Mouse (Mus musculus): Measurements from ENCODE around the gene Luc7l3. TPM values are rescaled to one million over a fixed set of nuclear protein-coding genes. Genes with fewer than 3 reads are reported as not detected.

Gene Luc7l3
- polyA plus RNA-seq, 1 experiment from 2014 or later, result 123 TPM

DNA sequence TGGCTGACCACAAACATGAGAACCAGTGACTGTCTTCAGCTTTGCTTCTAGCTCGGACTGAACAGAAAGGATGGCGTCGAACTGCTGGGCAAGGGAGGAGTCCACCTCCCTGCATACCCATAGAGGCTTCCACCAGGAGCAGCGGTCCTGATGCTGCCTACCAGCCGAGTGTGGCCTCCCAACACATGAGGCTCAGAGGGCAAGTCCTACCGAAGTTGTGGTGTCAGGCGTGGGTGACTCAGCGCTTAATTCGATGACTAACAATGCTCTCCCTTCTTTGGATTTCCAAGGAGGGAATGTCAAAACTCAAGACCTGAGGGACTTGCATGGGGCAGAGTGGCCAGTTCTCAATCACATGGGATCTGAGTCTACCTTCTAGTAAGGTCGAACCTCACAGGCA is 68.1 kb downstream of the Luc7l3 start:
- H3K9ac ChIP-seq (ENCODE audit: low read length), result no peak overlapping the region
- no peaks in the 10 kb centered on the region for H3K4me1 ChIP-seq (ENCODE audit: control insufficient read depth, insufficient read depth, low read length)
- no peak overlapping the region for H3K27ac ChIP-seq (replicated peaks; ENCODE audit: low read depth, low read length)
- no peaks in the 10 kb centered on the region for H3K9me3 ChIP-seq (ENCODE audit: control insufficient read depth, low read length)
- H3K4me2 ChIP-seq (ENCODE audit: low read depth, severe bottlenecking), result no peak overlapping the region
- H3K27me3 ChIP-seq (ENCODE audit: control insufficient read depth, insufficient read depth, low read length), result no peaks in the 10 kb centered on the region
- H3K36me3 ChIP-seq (ENCODE audit: control insufficient read depth, insufficient read depth, low read length), result no peaks in the 10 kb centered on the region
- DNase-seq (ENCODE audit: low spot score), result no peak
- no peak overlapping the region for H3K4me3 ChIP-seq (ENCODE audit: low read depth, low read length)
- no peak for ATAC-seq (ENCODE audit: insufficient number of reproducible peaks, low FRiP score, low TSS enrichment, low read depth)
- 90% methylated on average over 10 of the region's 10 CpGs for WGBS

DNA sequence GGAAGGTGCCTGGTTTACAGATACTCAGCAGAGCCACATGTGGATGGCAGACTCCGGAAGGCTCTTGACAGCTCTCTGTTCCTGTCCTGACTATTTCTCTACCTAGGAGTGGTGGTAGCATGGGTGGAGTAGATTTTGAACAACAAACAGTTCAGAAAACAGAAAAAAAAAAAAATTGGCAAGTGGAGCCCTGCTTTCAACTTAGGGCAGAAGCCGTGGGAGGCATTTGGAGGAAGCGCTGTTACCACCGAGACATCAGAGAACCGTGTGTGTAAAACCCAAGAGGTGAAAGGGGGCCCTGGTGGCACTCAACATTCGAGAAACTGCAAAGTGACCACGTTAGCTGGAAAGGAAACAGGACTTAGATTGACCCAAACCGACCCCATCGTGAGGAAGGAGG is 68.6 kb downstream of the Luc7l3 start:
- 80% methylated on average over 9 of the region's 9 CpGs for WGBS
- Histone ChIP-seq H3K4me1 (ENCODE audit: control insufficient read depth, insufficient read depth, low read length) (no peaks in the 10 kb centered on the region), H3K36me3 (ENCODE audit: control insufficient read depth, insufficient read depth, low read length) (no peaks in the 10 kb centered on the region), H3K4me2 (ENCODE audit: low read depth, severe bottlenecking) (no peak overlapping the region), H3K27ac (replicated peaks; ENCODE audit: low read depth, low read length) (no peak overlapping the region), H3K9ac (ENCODE audit: low read length) (no peak overlapping the region), H3K9me3 (ENCODE audit: control insufficient read depth, low read length) (no peaks in the 10 kb centered on the region), H3K27me3 (ENCODE audit: control insufficient read depth, insufficient read depth, low read length) (no peaks in the 10 kb centered on the region), H3K4me3 (ENCODE audit: low read depth, low read length) (no peak overlapping the region)
- no peak for DNase-seq (ENCODE audit: low spot score)
- ATAC-seq (ENCODE audit: insufficient number of reproducible peaks, low FRiP score, low TSS enrichment, low read depth), result no peak

DNA sequence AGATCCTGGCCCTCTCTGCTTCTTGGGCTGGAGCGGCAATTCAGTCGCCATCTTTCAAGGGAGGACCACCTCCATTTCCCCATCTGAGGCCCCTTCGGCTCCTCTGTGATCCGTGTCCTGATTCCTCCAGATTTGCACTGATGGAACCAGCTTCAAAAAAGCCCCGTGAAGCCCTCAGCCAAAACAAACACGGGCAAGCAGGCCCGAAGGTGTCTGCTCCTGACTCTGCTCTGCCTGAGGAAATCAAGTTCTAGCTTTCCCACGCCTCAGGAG is 75.1 kb downstream of the Luc7l3 start:
- no peak overlapping the region; the same call in 1 of the 2 replicates for H3K4me2 ChIP-seq (ENCODE audit: low read depth, severe bottlenecking)
- ATAC-seq (ENCODE audit: insufficient number of reproducible peaks, low FRiP score, low TSS enrichment, low read depth), result no peak

DNA sequence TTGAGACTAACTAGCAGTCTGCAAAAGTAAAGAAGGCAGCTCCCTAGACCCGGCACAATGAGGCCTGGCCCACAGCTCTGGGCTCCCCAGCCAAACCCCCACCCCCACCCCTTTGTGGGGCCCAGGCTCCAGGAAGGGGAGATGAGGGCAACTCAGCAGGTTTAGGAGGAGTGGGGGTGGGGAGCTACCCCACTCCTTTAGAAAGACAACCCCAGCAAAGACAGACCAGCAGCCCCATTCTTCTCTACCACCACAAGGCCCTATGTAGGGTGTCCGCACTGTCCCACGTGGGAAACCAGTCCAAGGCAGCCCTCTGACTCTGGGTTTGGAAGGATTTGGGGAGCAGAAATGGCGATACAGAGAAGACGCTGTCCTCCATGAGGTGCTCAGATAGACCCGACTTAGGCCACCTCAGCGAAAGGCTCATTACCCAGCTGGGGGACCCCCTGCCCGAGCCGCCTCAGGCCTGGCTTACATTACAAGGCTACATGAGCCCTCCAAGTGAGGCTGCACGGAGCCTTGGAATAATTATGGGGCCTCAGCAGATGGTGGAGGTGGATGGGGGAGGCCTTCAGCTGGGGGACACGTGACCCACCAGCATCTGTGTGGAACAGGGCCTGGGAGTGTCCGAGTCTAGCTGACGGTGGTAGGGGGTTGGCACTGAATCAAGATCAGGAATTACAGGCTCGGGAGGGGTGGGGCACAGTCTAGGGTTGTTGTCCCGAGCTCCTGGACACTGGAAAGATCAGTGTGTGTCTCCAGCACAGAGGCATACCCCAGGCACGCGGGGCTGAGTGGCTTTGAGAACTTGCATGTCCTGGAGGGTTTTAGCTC is 75.6 kb downstream of the Luc7l3 start, which contains the start of gene Wfikkn2:
Wfikkn2 (minus strand) TSS at position 51 of the 834 bp plus-strand sequence.
- H3K27me3 ChIP-seq (ENCODE audit: control insufficient read depth, insufficient read depth, low read length), result no peaks in the 10 kb centered on the region
- ATAC-seq (ENCODE audit: insufficient number of reproducible peaks, low FRiP score, low TSS enrichment, low read depth) (peak; percentile 93), DNase-seq (ENCODE audit: low spot score) (peak; percentile 89)
- peak within 1 kb of the TSS; percentile 1 for H3K4me2 ChIP-seq (ENCODE audit: low read depth, severe bottlenecking)
- H3K27ac ChIP-seq (replicated peaks; ENCODE audit: low read depth, low read length), result peak within 1 kb of the TSS; percentile 93
- 0 out of 2 replicates have a peak within 1 kb of the TSS, but pooled peaks have one; percentile 1 for H3K4me3 ChIP-seq (ENCODE audit: low read depth, low read length)
- WGBS, result 20% methylated on average over 17 of the region's 17 CpGs
- H3K9ac ChIP-seq (ENCODE audit: low read length), result peak within 1 kb of the TSS; percentile 40; the same call in 1 of the 2 replicates
- peaks cover 52% of the 10 kb centered on the region for H3K4me1 ChIP-seq (ENCODE audit: control insufficient read depth, insufficient read depth, low read length)
- H3K36me3 ChIP-seq (ENCODE audit: control insufficient read depth, insufficient read depth, low read length), result no peaks in the 10 kb centered on the region
- H3K9me3 ChIP-seq (ENCODE audit: control insufficient read depth, low read length), result no peaks in the 10 kb centered on the region

More for the DNA sequence above, 75.1 kb downstream of the Luc7l3 start:
- Histone ChIP-seq H3K4me3 (ENCODE audit: low read depth, low read length) (no peak overlapping the region), H3K27ac (replicated peaks; ENCODE audit: low read depth, low read length) (peak overlapping the region; percentile 86), H3K9me3 (ENCODE audit: control insufficient read depth, low read length) (no peaks in the 10 kb centered on the region), H3K36me3 (ENCODE audit: control insufficient read depth, insufficient read depth, low read length) (no peaks in the 10 kb centered on the region), H3K27me3 (ENCODE audit: control insufficient read depth, insufficient read depth, low read length) (no peaks in the 10 kb centered on the region), H3K4me1 (ENCODE audit: control insufficient read depth, insufficient read depth, low read length) (peaks cover 48% of the 10 kb centered on the region), H3K9ac (ENCODE audit: low read length) (0 out of 2 replicates have a peak overlapping the region, but pooled peaks have one; percentile 32)
- no peak for DNase-seq (ENCODE audit: low spot score)
- WGBS, result 49% methylated on average over 8 of the region's 8 CpGs

DNA sequence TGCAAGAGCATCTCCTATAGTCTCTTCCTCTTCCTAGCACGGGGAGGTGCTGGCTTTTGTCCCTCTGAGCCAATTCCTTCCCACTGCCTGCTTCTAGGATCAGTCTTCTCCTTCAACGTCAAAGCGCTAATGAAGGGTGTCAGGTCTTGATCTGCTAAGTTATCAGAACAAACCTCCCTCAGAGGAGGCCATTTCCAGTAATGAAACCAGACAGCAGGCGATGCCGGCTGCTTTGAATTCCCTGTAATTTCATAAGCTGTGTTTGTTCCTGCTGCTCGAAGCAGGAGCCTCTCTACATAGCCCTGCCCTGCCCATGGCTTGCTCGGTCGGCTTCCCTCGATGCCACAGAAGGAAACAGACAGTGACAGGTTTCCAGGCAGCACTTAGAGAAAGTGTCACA is 77.4 kb downstream of the Luc7l3 start:
- no peak overlapping the region for H3K9ac ChIP-seq (ENCODE audit: low read length)
- H3K27me3 ChIP-seq (ENCODE audit: control insufficient read depth, insufficient read depth, low read length), result no peaks in the 10 kb centered on the region
- ATAC-seq (ENCODE audit: insufficient number of reproducible peaks, low FRiP score, low TSS enrichment, low read depth) (no peak), DNase-seq (ENCODE audit: low spot score) (no peak)
- H3K36me3 ChIP-seq (ENCODE audit: control insufficient read depth, insufficient read depth, low read length), result no peaks in the 10 kb centered on the region
- peak overlapping the region; percentile 1; the same call in 1 of the 2 replicates for H3K4me2 ChIP-seq (ENCODE audit: low read depth, severe bottlenecking)
- no peak overlapping the region for H3K4me3 ChIP-seq (ENCODE audit: low read depth, low read length)
- H3K4me1 ChIP-seq (ENCODE audit: control insufficient read depth, insufficient read depth, low read length), result peaks cover 62% of the 10 kb centered on the region
- WGBS, result 64% methylated on average over 9 of the region's 9 CpGs
- H3K27ac ChIP-seq (replicated peaks; ENCODE audit: low read depth, low read length), result no peak overlapping the region; the same call in 1 of the 2 replicates
- no peaks in the 10 kb centered on the region for H3K9me3 ChIP-seq (ENCODE audit: control insufficient read depth, low read length)

DNA sequence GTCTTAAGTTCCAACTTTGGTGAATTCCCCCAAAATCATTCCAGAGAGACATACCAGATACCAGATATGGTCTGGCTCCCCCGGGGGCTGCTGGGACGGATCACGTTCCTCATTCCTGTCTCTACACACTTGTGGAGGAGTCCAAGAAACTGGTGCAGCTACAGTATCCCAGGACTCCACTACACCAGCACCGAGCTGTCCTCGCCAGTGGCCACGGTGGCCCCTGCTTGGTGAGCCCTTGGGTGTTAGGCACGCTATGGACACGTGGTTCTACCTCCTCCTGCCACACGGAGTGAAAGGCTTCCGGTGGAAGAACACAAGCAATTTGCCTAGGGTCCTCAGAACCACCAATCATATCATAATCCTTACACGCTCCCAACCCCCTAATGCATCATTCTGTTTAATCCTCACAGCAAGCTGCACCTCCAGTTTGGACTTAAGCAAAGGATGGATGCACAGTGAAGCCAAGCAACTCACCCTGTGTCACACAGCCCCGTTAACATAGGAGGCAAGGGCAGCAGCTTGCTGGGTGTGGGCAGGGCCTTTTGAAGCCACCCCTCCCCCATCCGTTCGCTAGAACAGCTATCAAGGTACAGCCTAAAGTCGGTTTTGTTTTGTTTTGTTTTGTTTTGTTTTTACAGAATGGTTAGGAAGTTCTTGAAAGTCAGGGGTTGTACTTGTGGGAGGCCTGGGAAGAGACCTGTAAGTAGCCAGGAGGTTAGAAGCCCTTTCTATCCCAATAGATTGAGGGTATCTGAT is 78.2 kb downstream of the Luc7l3 start:
- peaks cover 65% of the 10 kb centered on the region for H3K4me1 ChIP-seq (ENCODE audit: control insufficient read depth, insufficient read depth, low read length)
- H3K27me3 ChIP-seq (ENCODE audit: control insufficient read depth, insufficient read depth, low read length), result no peaks in the 10 kb centered on the region
- ATAC-seq (ENCODE audit: insufficient number of reproducible peaks, low FRiP score, low TSS enrichment, low read depth) (no peak), DNase-seq (ENCODE audit: low spot score) (peak; percentile 46)
- H3K4me2 ChIP-seq (ENCODE audit: low read depth, severe bottlenecking), result peak overlapping the region; percentile 43
- H3K36me3 ChIP-seq (ENCODE audit: control insufficient read depth, insufficient read depth, low read length), result no peaks in the 10 kb centered on the region; the same call in 1 of the 2 replicates
- no peaks in the 10 kb centered on the region for H3K9me3 ChIP-seq (ENCODE audit: control insufficient read depth, low read length)
- H3K4me3 ChIP-seq (ENCODE audit: low read depth, low read length), result 0 out of 2 replicates have a peak overlapping the region, but pooled peaks have one; percentile 16
- peak overlapping the region; percentile 86 for H3K27ac ChIP-seq (replicated peaks; ENCODE audit: low read depth, low read length)
- peak overlapping the region; percentile 17; the same call in 1 of the 2 replicates for H3K9ac ChIP-seq (ENCODE audit: low read length)
- 32% methylated on average over 15 of the region's 15 CpGs for WGBS

DNA sequence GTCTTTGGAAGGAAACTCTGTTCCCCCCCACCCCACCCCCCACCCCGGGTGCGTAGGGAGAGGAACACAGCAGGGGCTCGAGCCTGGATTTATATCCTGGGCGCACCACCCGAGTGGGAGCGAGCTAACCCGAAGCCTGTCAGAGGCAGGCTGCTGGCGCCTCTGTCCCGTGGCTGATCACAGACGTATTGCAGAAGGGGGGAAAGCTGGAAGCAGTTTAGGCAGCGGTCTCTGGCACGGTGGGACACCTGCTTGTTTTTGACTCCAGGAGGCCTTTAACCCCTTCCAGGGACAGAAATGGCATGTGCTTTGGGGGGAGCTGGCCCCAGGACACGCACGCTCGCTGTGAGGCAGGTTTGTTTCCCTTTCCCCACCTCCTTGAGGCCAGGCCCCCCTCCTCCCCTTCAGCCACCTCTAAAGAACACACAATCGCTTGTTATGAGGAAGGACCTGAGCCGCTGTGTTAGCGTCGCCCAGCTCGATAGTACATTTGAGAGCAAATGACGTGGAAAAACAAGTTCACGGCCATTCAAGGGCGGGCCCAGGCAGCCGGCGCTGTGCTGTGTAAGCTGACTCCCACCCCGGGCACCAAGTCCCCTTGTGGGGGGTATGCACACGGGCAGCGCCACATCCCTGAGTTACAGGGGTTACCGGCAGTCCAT is 78.9 kb downstream of the Luc7l3 start:
- peak overlapping the region; percentile 47 for H3K9ac ChIP-seq (ENCODE audit: low read length)
- peak overlapping the region; percentile 43 for H3K4me2 ChIP-seq (ENCODE audit: low read depth, severe bottlenecking)
- DNase-seq (ENCODE audit: low spot score) (peak; percentile 76), ATAC-seq (ENCODE audit: insufficient number of reproducible peaks, low FRiP score, low TSS enrichment, low read depth) (peak; percentile 53)
- peak overlapping the region; percentile 86 for H3K27ac ChIP-seq (replicated peaks; ENCODE audit: low read depth, low read length)
- H3K9me3 ChIP-seq (ENCODE audit: control insufficient read depth, low read length), result no peaks in the 10 kb centered on the region
- no peaks in the 10 kb centered on the region for H3K27me3 ChIP-seq (ENCODE audit: control insufficient read depth, insufficient read depth, low read length)
- H3K36me3 ChIP-seq (ENCODE audit: control insufficient read depth, insufficient read depth, low read length), result no peaks in the 10 kb centered on the region; the same call in 1 of the 2 replicates
- WGBS, result 2% methylated on average over 29 of the region's 29 CpGs
- H3K4me1 ChIP-seq (ENCODE audit: control insufficient read depth, insufficient read depth, low read length), result peaks cover 65% of the 10 kb centered on the region
- 0 out of 2 replicates have a peak overlapping the region, but pooled peaks have one; percentile 16 for H3K4me3 ChIP-seq (ENCODE audit: low read depth, low read length)

DNA sequence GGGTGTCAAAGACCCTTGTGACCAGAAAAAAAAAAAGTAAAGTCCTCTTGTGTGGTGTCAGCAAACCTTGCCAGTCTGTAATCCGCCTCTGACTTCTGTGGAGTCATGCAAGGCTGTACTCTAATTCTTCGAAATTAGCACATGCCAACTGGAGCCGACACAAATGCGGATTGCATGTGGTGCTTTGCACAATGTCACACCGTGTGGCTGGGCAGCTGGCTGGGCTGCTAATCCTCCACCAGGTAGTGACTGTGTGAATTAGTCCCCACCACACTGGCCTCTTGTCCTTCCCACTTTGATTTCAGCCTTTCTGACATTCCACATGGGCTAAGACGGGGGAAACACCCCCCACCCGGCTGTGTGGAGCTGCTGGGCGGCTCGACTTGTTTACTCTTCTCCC is 82.1 kb downstream of the Luc7l3 start:
- no peak overlapping the region for H3K4me3 ChIP-seq (ENCODE audit: low read depth, low read length)
- 0 out of 2 replicates have a peak overlapping the region, but pooled peaks have one; percentile 8 for H3K27ac ChIP-seq (replicated peaks; ENCODE audit: low read depth, low read length)
- ATAC-seq (ENCODE audit: insufficient number of reproducible peaks, low FRiP score, low TSS enrichment, low read depth) (no peak), DNase-seq (ENCODE audit: low spot score) (no peak)
- no peak overlapping the region for H3K9ac ChIP-seq (ENCODE audit: low read length)
- peaks cover 42% of the 10 kb centered on the region for H3K4me1 ChIP-seq (ENCODE audit: control insufficient read depth, insufficient read depth, low read length)
- no peaks in the 10 kb centered on the region for H3K27me3 ChIP-seq (ENCODE audit: control insufficient read depth, insufficient read depth, low read length)
- H3K4me2 ChIP-seq (ENCODE audit: low read depth, severe bottlenecking), result no peak overlapping the region
- H3K36me3 ChIP-seq (ENCODE audit: control insufficient read depth, insufficient read depth, low read length), result no peaks in the 10 kb centered on the region; the same call in 1 of the 2 replicates
- H3K9me3 ChIP-seq (ENCODE audit: control insufficient read depth, low read length), result no peaks in the 10 kb centered on the region
- WGBS, result 41% methylated on average over 9 of the region's 9 CpGs
